In genomic region chr8:79339555-79339954, GRCm38 (mm10) we compare ENCODE assay signal across 9 mouse cellular contexts. TPM values are rescaled to one million over a fixed set of nuclear protein-coding genes. Genes with fewer than 3 reads are reported as not detected.
DNase-seq lines count a peak whose midpoint lies in the region; ATAC-seq and TF ChIP-seq lines count a peak whose summit lies in the region.
"Had no signal": no experiment of that assay in that cellular context is flagged by ENCODE, and none has a peak within 500 bp of the region (broad histone marks: within the 10 kb centered on the region; RNA-seq: fewer than 3 reads in every experiment).

No protein-coding gene starts in this region.

- H3K27me3 ChIP-seq in forebrain, postnatal 0 days (ENCODE audit: insufficient read depth, low read length): no peaks in the 10 kb centered on the region
- no peaks in the 10 kb centered on the region for H3K27me3 ChIP-seq in forebrain, embryonic 10.5 days (ENCODE audit: poor library complexity, severe bottlenecking)
- H3K27me3 ChIP-seq in lung, postnatal 0 days (replicated peaks; ENCODE audit: insufficient read depth, low read length): no peaks in the 10 kb centered on the region
- no peaks in the 10 kb centered on the region for H3K27me3 ChIP-seq in embryonic facial prominence, embryonic 10.5 days (replicated peaks; ENCODE audit: low read depth, poor library complexity, severe bottlenecking)
- H3K27me3 ChIP-seq: liver, embryonic 15.5 days had no signal

- TF ChIP-seq CTCF in forebrain, postnatal 0 days (IDR thresholded peaks at IDR 0.05; ENCODE audit: low read depth): peak; percentile 60
- peak; percentile 82 for TF ChIP-seq CTCF in lung, postnatal 0 days (IDR thresholded peaks at IDR 0.05)

- H3K27ac ChIP-seq in forebrain, postnatal 0 days (ENCODE audit: low read depth, low read length): no peak overlapping the region
- H3K27ac ChIP-seq in forebrain, embryonic 10.5 days: no peak overlapping the region
- H3K27ac ChIP-seq in lung, postnatal 0 days (ENCODE audit: low read length): no peak overlapping the region
- no peak overlapping the region for H3K27ac ChIP-seq in embryonic facial prominence, embryonic 10.5 days (replicated peaks)
- H3K27ac ChIP-seq: liver, embryonic 15.5 days had no signal

- 74% methylated on average over 9 of the region's 9 CpGs for WGBS in forebrain, postnatal 0 days
- 76% methylated on average over 9 of the region's 9 CpGs for WGBS in forebrain, embryonic 10.5 days
- 77% methylated on average over 9 of the region's 9 CpGs for WGBS in lung, postnatal 0 days
- 78% methylated on average over 9 of the region's 9 CpGs for WGBS in embryonic facial prominence, embryonic 10.5 days

- no peaks in the 10 kb centered on the region for H3K4me1 ChIP-seq in forebrain, postnatal 0 days (ENCODE audit: insufficient read depth)
- no peaks in the 10 kb centered on the region for H3K4me1 ChIP-seq in forebrain, embryonic 10.5 days
- no peaks in the 10 kb centered on the region for H3K4me1 ChIP-seq in lung, postnatal 0 days (ENCODE audit: insufficient read depth, low read depth, low read length)
- H3K4me1 ChIP-seq in embryonic facial prominence, embryonic 10.5 days: no peaks in the 10 kb centered on the region
- H3K4me1 ChIP-seq: liver, embryonic 15.5 days had no signal

- TF ChIP-seq EP300 in lung, postnatal 0 days (IDR thresholded peaks at IDR 0.05): no peak

- H3K4me3 ChIP-seq in forebrain, postnatal 0 days (ENCODE audit: low read depth, low read length): no peak overlapping the region
- no peak overlapping the region for H3K4me3 ChIP-seq in forebrain, embryonic 10.5 days
- H3K4me3 ChIP-seq in lung, postnatal 0 days (ENCODE audit: low read depth, low read length): no peak overlapping the region
- H3K4me3 ChIP-seq in embryonic facial prominence, embryonic 10.5 days: no peak overlapping the region
- H3K4me3 ChIP-seq: liver, embryonic 15.5 days had no signal

- no peak overlapping the region for H3K9ac ChIP-seq in forebrain, postnatal 0 days
- no peak overlapping the region for H3K9ac ChIP-seq in lung, postnatal 0 days (replicated peaks; ENCODE audit: low read depth)
- H3K9ac ChIP-seq: liver, embryonic 15.5 days had no signal

- no peak for DNase-seq in forebrain, postnatal 0 days
- no peak for DNase-seq in forebrain, embryonic 10.5 days (ENCODE audit: extremely low spot score, low spot score)
- DNase-seq in retina, postnatal 1 day: peak; percentile 14
- no peak for DNase-seq in retina, embryonic 14.5 days (ENCODE audit: low spot score)
- peak; percentile 62 for DNase-seq in cerebellum, postnatal 14 days
- DNase-seq in lung, postnatal 0 days (ENCODE audit: low spot score): peak; percentile 59
- no peak for DNase-seq in embryonic facial prominence, embryonic 10.5 days (ENCODE audit: low spot score)
- no peak for DNase-seq in right cerebral cortex, postnatal 36 days (ENCODE audit: low spot score in 2 of 2)

- ATAC-seq in forebrain, postnatal 0 days: peak; percentile 37; the same call in 1 of the 2 replicates
- ATAC-seq in lung, postnatal 0 days: 0 out of 2 replicates have a peak, but pooled peaks have one; percentile 28

- H3K9me3 ChIP-seq in forebrain, postnatal 0 days (ENCODE audit: low read length): no peaks in the 10 kb centered on the region
- H3K9me3 ChIP-seq in forebrain, embryonic 10.5 days: no peaks in the 10 kb centered on the region
- H3K9me3 ChIP-seq in lung, postnatal 0 days (ENCODE audit: low read length): no peaks in the 10 kb centered on the region
- H3K9me3 ChIP-seq in embryonic facial prominence, embryonic 10.5 days: no peaks in the 10 kb centered on the region
- H3K9me3 ChIP-seq: liver, embryonic 15.5 days had no signal

- H3K36me3 ChIP-seq in forebrain, postnatal 0 days (ENCODE audit: insufficient read depth): peaks cover 20% of the 10 kb centered on the region
- peaks cover 78% of the 10 kb centered on the region for H3K36me3 ChIP-seq in forebrain, embryonic 10.5 days (replicated peaks)
- H3K36me3 ChIP-seq in lung, postnatal 0 days (ENCODE audit: insufficient read depth, low read length): no peaks in the 10 kb centered on the region; the same call in 1 of the 2 replicates
- H3K36me3 ChIP-seq in embryonic facial prominence, embryonic 10.5 days (replicated peaks): peaks cover 84% of the 10 kb centered on the region
- H3K36me3 ChIP-seq: liver, embryonic 15.5 days had no signal

- no peak overlapping the region for H3K4me2 ChIP-seq in forebrain, postnatal 0 days (ENCODE audit: low read depth)
- no peak overlapping the region for H3K4me2 ChIP-seq in lung, postnatal 0 days (replicated peaks; ENCODE audit: low read depth, low read length)
- H3K4me2 ChIP-seq: liver, embryonic 15.5 days had no signal

RNA-seq across cellular contexts. Expression of gene Mmaa, which starts 44.8 kb away (rescaled TPM):
- total RNA-seq in forebrain, postnatal 0 days (2014; rRNA removed): 10.6 and 11.1 TPM in 2 replicates
- 14.0 and 14.9 TPM in 2 replicates for polyA plus RNA-seq in forebrain, postnatal 0 days (2015; fragmentation: Nextera tagmentation; extraction: Ambion mirVana)
- polyA plus RNA-seq in forebrain, embryonic 10.5 days (2016; fragmentation: Nextera tagmentation; extraction: Ambion mirVana): 10.6 and 11.3 TPM in 2 replicates
- polyA plus RNA-seq in lung, postnatal 0 days (2015; fragmentation: Nextera tagmentation; extraction: Ambion mirVana): 7.9 and 11.1 TPM in 2 replicates
- 8.0 and 9.6 TPM in 2 replicates for polyA plus RNA-seq in embryonic facial prominence, embryonic 10.5 days (2016; fragmentation: Nextera tagmentation; extraction: Ambion mirVana)

RNA-seq across cellular contexts. Expression of gene Smad1, which starts 59.8 kb away (rescaled TPM):
- total RNA-seq in forebrain, postnatal 0 days (2014; rRNA removed): 62.6 and 80.1 TPM in 2 replicates
- polyA plus RNA-seq in forebrain, postnatal 0 days (2015; fragmentation: Nextera tagmentation; extraction: Ambion mirVana): 49.7 and 57.1 TPM in 2 replicates
- 39.4 TPM in 2 replicates for polyA plus RNA-seq in forebrain, embryonic 10.5 days (2016; fragmentation: Nextera tagmentation; extraction: Ambion mirVana)
- polyA plus RNA-seq in lung, postnatal 0 days (2015; fragmentation: Nextera tagmentation; extraction: Ambion mirVana): 23.0 and 25.1 TPM in 2 replicates
- 41.5 and 42.8 TPM in 2 replicates for polyA plus RNA-seq in embryonic facial prominence, embryonic 10.5 days (2016; fragmentation: Nextera tagmentation; extraction: Ambion mirVana)

Comparison
In these comparisons a context has a peak if more than half of its experiments do, and no peak if none do; other contexts are left out.
1. DNase-seq: peak in retina, postnatal 1 day (single experiment), cerebellum, postnatal 14 days (2 of 2) and lung, postnatal 0 days (single experiment); none in forebrain, postnatal 0 days (single experiment), forebrain, embryonic 10.5 days (single experiment), retina, embryonic 14.5 days (single experiment), embryonic facial prominence, embryonic 10.5 days (single experiment) and right cerebral cortex, postnatal 36 days (0 of 2).